Mouse (Mus musculus) gastrocnemius, postnatal 10 days (tissue): ENCODE data around the gene Gpatch1. TPM values are rescaled to one million over a fixed set of nuclear protein-coding genes. Genes with fewer than 3 reads are reported as not detected.
"Not testable (repeated sequence)": the region's sequence is repeated elsewhere in the genome, so short reads cannot be mapped to it uniquely, and the experiment has no call there.

ENCODE experiments used
- DNase-seq: peaks from one replicate; pipeline ENCODE4 v3.0.0; 2021; ENCODE audit warnings: mixed read lengths
- total RNA-seq, 2 experiments: library from RNA; stranded (reverse); gene quantifications; 2 replicates each; pipeline ENCODE4 v1.2.3; 2021

Gene Gpatch1
- total RNA-seq, 2 experiments from 2014 or later = 8.8 TPM

DNA sequence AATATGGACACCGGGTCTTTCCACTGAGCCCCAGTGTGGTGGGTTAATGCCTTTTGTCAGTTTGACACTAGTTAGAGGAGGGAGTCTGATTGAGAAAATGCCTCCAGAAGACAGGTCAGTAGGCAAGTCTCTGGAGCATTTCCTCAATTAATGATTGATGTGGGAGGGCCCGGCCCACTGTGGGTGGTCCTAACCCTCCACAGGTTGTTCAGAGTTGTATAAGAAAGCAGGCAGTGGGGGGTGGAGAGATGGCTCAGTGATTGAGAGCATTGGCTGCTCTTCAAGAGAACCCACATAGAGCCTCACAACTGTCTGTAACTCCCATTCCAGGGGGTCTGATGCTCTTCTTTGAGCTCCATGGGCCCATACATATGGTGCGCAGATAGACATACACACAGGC lies 13.3 kb upstream of the Gpatch1 start:
- DNase-seq = no peak

- DNase-seq = no peak
These were observed 4.6 kb upstream of the Gpatch1 start for GRCm38 (mm10) chr7:35322732-35323420.

DNA sequence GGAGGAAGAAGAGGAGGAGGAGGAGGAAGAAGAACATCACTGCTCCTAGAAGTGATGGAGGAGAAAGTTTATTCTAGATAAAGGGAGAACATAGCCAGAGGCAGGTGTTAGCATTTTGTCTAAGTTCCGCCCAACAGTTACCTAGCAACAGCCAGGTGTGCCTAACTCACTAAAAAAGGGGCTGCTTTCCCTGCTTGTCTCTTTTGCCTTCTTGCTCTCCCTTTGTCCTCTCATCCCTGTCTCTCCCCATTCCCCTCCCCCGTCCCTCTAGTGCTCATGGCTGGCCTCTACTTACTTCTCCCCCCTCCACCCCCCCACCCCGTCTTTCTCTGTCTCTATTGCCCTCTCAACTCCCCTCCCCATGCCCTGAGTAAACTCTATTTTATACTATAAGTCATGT lies 3.9 kb upstream of the Gpatch1 start:
- no peak for DNase-seq

- DNase-seq = no peak
These were observed 1.5 kb upstream of the Gpatch1 start for GRCm38 (mm10) chr7:35319755-35320154.

DNA sequence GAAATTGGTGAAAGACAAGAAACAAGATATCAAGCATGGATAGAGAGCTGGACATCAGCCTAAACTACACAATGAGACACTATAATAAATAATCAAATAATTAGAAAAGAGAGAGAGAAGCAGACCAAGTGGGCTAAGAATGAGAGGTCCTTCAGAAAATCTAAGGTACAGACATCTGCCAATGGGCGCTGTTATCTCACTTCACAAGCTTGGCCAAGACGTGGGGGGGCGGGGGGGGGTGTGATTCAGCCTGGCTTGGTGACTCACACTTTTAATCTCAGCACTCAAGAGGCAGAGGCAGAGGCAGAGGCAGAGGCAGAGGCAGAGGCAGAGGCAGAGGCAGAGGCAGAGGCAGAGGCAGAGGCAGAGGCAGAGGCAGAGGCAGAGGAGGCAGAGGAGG lies 981 bp upstream of the Gpatch1 start:
- DNase-seq = not testable (repeated sequence)

DNA sequence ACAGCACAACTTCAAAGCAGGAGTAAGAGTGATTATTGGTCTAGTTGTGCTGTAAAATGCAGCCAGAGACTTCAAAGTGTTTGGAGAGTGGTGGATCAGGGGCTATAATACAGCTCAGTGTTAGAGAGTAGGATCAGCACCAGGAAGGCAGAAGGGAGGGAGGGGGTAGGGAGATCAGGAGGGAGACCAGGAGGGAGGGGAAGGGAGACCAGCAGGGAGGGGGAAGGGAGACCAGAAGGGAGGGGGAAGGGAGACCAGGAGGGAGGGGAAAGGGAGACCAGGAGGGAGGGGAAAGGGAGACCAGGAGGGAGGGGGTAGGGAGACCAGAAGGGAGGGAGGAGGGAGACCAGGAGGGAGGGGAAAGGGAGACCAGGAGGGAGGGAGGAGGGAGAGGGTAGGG lies 4.1 kb downstream of the Gpatch1 start:
- DNase-seq = no peak

DNA sequence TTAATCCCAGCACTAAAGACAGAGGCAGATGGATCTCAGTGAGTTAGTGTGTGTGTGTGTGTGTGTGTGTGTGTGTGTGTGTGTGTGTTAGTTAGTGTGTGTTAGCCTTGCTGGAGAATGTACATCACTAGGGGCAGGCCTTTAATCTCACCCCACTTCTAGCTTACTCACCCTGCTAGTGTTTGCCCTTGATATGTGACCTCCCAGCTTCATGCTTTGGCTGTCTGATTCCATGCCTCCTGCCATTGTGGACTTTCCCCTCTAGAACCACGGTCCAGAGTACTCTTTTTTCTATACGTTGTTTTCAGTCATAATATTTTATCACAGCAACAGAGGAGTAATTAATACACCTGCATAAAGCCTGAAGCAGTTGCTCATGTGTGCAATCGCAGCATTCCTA lies 7.0 kb downstream of the Gpatch1 start:
- no peak for DNase-seq

- DNase-seq = no peak
These were observed 17.4 kb downstream of the Gpatch1 start for GRCm38 (mm10) chr7:35300792-35301191.

GRCm38 (mm10) chr7:35299656-35300055 lies 18.6 kb downstream of the Gpatch1 start:
- no peak for DNase-seq

GRCm38 (mm10) chr7:35297886-35298285 lies 20.4 kb downstream of the Gpatch1 start:
- no peak for DNase-seq

DNA sequence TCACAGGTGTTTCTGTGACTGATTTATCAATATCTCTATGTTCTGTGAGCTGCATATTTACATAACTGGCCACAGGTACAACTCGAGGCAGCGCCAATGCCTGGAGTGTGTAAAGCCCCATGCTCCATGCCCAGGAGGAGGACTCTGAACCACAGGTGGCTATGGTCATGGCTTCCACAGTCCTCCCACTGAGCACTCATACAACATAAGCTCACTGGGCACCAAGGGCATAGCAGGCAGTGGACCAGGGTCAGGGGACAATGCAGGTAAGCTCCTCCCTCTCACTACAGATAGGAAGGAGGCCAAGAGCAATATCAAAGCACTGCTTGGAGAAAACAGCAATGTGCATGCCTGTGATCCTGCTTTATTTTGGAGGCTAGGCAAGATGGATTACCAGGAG lies 22.6 kb downstream of the Gpatch1 start:
- DNase-seq = no peak

GRCm38 (mm10) chr7:35293464-35293863 lies 24.8 kb downstream of the Gpatch1 start:
- no peak for DNase-seq

GRCm38 (mm10) chr7:35278933-35279332 lies 39.3 kb downstream of the Gpatch1 start:
- no peak for DNase-seq

DNA sequence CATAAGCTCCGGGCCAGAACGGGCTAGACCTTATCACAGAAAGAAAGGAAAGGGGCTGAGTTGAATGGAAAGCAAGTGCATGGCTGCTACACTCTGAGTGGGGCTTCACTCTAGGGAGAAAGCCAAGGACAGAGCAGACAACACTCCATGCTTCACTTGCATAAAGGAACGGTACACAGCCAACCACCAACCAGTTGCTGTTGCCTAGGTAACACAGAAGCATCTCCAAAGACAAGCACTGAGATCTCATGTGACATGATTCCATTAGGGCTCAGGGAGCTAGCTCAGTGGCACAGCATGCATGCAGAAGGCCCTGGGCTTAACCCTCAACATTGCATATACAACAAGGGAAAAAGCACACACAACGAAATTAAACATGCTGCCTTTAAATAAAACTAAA lies 40.8 kb downstream of the Gpatch1 start:
- no peak for DNase-seq

GRCm38 (mm10) chr7:35269443-35270024 lies 48.7 kb downstream of the Gpatch1 start:
- peak; percentile 27 for DNase-seq

- no peak for DNase-seq
These were observed 50.4 kb downstream of the Gpatch1 start for GRCm38 (mm10) chr7:35267841-35268240.

- no peak for DNase-seq
These were observed 51.6 kb downstream of the Gpatch1 start for GRCm38 (mm10) chr7:35266666-35267065.

- DNase-seq = peak; percentile 47
These were observed 53.5 kb downstream of the Gpatch1 start for GRCm38 (mm10) chr7:35264746-35265145.

DNA sequence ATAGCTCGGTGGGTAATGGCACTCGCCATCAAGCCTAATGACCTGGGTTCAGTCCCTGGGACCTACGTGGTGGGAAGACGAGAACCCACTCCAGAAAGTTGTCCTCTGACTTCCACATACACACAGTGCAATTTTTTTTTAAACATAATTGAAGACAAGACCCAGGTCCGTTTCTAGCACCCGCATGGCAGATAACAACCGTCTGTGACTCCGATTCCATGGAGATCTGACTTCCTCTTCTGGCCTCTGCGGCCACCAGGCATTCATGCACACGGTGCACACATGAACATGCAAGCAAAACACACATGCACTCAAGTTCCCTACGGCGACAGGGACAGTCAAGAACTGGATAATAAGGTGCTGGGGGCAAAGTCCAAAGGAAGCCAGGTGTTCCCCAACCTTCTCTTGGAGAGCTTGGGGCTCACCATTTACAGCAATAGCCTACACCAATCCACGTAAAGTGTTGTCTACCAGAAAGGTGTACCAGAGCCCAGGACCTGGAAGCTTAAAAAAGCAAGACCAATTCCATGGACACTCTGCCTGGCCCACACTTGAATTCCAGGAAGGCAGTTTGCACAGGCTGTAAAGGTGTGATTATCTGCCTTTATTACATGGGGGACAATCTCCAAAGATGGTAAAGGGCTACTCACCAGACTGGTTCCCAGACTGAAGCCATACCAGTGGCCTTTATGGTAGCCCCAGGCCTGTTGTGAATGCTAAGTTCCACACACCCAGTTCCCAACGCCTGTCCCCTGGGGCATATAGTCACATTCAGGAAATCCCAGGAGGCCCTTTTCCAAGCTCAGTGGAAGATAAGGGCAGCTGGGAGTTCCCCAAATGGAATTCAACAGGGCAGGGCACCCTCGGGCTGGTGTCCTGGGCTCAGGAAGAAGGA lies 54.4 kb downstream of the Gpatch1 start:
- DNase-seq = no peak

- DNase-seq = no peak
These were observed 58.9 kb downstream of the Gpatch1 start for GRCm38 (mm10) chr7:35259384-35259783.

DNA sequence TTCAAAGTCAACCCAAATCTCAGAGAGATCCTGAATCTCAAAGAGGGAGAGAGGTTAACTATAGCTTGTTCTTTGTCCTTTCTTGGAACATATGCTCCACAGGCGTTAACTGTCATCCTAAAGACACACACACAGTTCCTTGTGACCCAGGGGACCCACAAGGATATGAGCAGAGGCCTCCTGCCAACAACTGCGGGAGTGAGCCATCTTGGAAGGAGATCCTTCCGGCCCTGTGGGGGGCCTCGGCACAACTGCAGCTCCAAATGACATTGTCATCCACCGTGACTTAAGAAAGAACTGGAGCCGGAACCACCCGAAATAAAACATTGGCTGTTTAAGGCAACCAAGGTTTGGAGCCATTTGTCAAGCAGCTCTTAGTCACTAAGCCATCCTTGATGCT lies 59.9 kb downstream of the Gpatch1 start:
- DNase-seq = no peak

DNA sequence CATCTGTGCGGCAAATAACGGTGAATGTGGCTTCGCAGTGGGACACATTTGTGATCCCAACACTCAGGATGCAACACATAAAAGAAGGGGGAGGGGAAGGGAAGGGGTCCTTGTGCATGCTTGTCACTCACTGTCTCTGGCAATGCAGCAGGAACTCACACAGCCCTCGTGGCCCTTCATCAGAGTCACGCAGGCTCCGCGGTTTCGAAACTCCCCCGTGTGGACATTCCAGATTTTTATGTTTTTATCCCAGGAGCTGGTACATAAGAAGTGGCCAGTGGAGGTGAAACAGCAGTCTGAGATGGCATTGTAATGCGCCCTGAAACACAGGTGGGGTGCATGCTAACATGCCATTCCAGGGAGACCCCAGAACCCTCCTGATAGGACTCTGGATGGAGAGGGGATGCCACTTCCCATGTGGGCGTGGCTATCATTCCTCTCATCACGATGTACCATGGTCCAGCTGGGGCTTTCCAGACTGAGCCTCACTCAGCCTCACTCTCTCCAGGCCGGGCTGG lies 66.1 kb downstream of the Gpatch1 start:
- DNase-seq = no peak

GRCm38 (mm10) chr7:35237935-35238334 lies 80.3 kb downstream of the Gpatch1 start:
- DNase-seq = not testable (repeated sequence)
